Mouse (Mus musculus) heart, embryonic 15.5 days (tissue): ENCODE results near the gene Tagln2. TPM values are rescaled to one million over a fixed set of nuclear protein-coding genes. Genes with fewer than 3 reads are reported as not detected.

Source experiments
- ATAC-seq: fragments of 200-750 bp; cut with Nextera tagmentation; replicated peaks from 2 replicates; pipeline ENCODE4 v1.8.0; 2017; ENCODE audit warnings: low read depth, moderate TSS enrichment; ENCODE audit not compliant: insufficient number of reproducible peaks, insufficient read depth, low FRiP score
- H3K27ac ChIP-seq: fragments of 300-500 bp; sonication (generic); 2 replicates; pipeline ENCODE4 v1.5.1; 2015; ENCODE audit warnings: mild to moderate bottlenecking, inconsistent platforms
- H3K27me3 ChIP-seq: fragments of 300-500 bp; sonication (generic); 2 replicates; pipeline ENCODE4 v1.6.1; 2015; ENCODE audit warnings: inconsistent platforms
- H3K36me3 ChIP-seq: fragments of 300-500 bp; sonication (generic); 2 replicates; pipeline ENCODE4 v1.6.1; 2015; ENCODE audit warnings: mild to moderate bottlenecking, inconsistent platforms
- H3K4me1 ChIP-seq: fragments of 300-500 bp; sonication (generic); replicated peaks from 2 replicates; pipeline ENCODE4 v1.6.1; 2015; ENCODE audit warnings: inconsistent platforms
- H3K4me2 ChIP-seq: fragments of 300-500 bp; sonication (generic); 2 replicates; pipeline ENCODE4 v1.6.1; 2015; ENCODE audit warnings: inconsistent platforms, mild to moderate bottlenecking, moderate library complexity
- H3K4me3 ChIP-seq: fragments of 300-500 bp; sonication (generic); 2 replicates; pipeline ENCODE4 v1.5.1; 2015; ENCODE audit warnings: mild to moderate bottlenecking, inconsistent platforms
- H3K9ac ChIP-seq: fragments of 300-500 bp; sonication (generic); 2 replicates; pipeline ENCODE4 v1.6.1; 2015; ENCODE audit warnings: mild to moderate bottlenecking, inconsistent platforms
- H3K9me3 ChIP-seq: fragments of 300-500 bp; sonication (generic); replicated peaks from 2 replicates; pipeline ENCODE4 v1.6.1; 2016; ENCODE audit warnings: inconsistent platforms
- WGBS: fragments of 180-500 bp; shearing (Covaris S2); methylation state at CpG from one replicate; pipeline ENCODE4 v1.1.7; 2015; ENCODE audit warnings: mixed read lengths; 5-methylcytosine and 5-hydroxymethylcytosine counted together
- polyA plus RNA-seq: library from polyadenylated mRNA; unstranded; fragments of >200 nt; fragmentation: Nextera tagmentation; extraction: Ambion mirVana; gene quantifications from 2 replicates; pipeline ENCODE4 v1.2.1, GENCODE M21; 2015

The Tagln2 gene
- polyA plus RNA-seq, 1 experiment from 2014 or later: 276 TPM

DNA sequence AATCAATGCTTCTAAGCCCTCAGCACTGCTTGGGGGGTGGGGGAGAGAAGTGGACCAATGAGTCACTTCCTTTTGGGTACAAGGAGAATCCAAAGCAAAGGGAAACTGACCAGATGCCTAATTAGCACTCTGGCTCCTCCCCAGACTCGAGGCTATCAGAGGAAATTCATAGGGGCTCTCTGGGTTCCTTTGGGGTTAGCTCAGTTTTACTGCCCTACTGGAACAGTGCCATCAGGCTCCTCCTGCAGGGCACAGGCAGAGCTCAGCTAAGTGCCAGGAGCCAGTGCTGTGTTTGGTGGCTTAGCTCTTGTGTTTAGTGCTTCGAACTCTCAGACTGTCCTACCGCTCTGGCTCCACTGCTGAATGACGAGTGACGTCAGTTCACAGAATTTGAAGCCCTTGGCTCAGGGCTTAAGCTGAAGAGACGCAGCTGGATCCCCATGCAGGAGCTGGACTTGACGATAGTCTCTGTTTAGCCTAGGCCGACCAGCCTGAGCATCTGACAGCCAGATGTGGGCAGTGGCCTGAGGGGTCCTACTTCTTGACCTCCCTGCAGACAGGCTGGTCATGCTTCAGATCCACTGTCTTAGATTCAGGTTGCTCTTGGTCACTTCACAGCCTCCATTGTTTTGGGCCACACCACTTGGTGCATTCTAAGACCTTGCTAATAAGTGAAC lies 30.8 kb downstream of the Tagln2 start:
- H3K27me3 ChIP-seq: peaks cover 32% of the 10 kb centered on the region
- H3K9me3 ChIP-seq: no peaks in the 10 kb centered on the region
- no peak overlapping the region for H3K9ac ChIP-seq
- H3K4me1 ChIP-seq: peaks cover 26% of the 10 kb centered on the region
- 0 out of 2 replicates have a peak overlapping the region, but pooled peaks have one; percentile 12 for H3K27ac ChIP-seq
- ATAC-seq: 0 out of 2 replicates have a peak, but pooled peaks have one; percentile 8
- H3K4me3 ChIP-seq: no peak overlapping the region
- H3K4me2 ChIP-seq: no peak overlapping the region
- H3K36me3 ChIP-seq: no peaks in the 10 kb centered on the region
- 20% methylated on average over 8 of the region's 8 CpGs for WGBS

DNA sequence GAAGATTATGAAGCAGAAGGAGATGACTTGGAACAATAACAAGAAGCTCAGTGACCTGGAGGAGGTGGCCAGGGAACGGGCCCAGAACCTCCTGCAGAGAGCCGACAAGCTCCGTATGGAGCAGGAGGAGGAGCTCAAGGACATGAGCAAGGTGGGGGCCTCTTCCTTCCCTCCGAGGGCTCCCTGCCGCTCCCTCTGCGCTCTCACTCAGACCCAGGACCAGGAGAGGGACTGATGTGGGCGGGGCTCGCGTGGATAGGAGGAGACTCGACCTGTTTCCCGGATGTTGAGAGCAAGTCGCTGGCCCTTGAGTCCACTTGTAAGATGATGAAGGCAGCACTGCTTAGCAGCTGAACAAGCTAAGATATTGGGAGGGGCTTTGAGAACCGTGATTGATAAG lies 32.7 kb downstream of the Tagln2 start:
- WGBS: 2% methylated on average over 13 of the region's 13 CpGs
- Histone ChIP-seq H3K27ac (no peak overlapping the region), H3K4me3 (peak overlapping the region; percentile 16), H3K9ac (no peak overlapping the region; the same call in 1 of the 2 replicates), H3K27me3 (peaks cover 24% of the 10 kb centered on the region), H3K9me3 (no peaks in the 10 kb centered on the region), H3K36me3 (no peaks in the 10 kb centered on the region), H3K4me2 (peak overlapping the region; percentile 53), H3K4me1 (peaks cover 16% of the 10 kb centered on the region)
- peak; percentile 29 for ATAC-seq

DNA sequence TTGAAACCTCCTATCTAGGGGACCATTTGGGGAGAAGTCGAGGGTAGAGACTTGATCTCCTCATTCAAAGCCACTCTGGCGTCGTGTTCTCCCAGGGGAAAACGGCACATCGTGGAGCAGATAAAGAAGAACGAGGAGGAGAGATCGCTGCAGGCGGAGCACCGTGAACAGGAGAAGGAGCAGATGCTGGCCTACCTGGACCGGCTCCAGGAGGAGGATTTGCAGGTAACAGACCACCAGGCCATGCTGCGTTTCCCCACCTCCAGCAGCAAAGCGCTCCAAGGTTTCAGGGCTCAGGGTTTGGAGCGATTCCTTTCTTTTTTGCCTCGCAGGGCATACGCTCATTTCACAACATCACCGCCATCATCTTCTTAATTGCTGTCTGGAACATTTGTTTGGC lies 35.3 kb downstream of the Tagln2 start:
- no peak for ATAC-seq
- 69% methylated on average over 16 of the region's 16 CpGs for WGBS
- Histone ChIP-seq H3K36me3 (no peaks in the 10 kb centered on the region), H3K9ac (no peak overlapping the region), H3K4me1 (peaks cover 17% of the 10 kb centered on the region), H3K4me3 (no peak overlapping the region), H3K9me3 (no peaks in the 10 kb centered on the region), H3K27me3 (peaks cover 23% of the 10 kb centered on the region), H3K4me2 (no peak overlapping the region), H3K27ac (no peak overlapping the region)

DNA sequence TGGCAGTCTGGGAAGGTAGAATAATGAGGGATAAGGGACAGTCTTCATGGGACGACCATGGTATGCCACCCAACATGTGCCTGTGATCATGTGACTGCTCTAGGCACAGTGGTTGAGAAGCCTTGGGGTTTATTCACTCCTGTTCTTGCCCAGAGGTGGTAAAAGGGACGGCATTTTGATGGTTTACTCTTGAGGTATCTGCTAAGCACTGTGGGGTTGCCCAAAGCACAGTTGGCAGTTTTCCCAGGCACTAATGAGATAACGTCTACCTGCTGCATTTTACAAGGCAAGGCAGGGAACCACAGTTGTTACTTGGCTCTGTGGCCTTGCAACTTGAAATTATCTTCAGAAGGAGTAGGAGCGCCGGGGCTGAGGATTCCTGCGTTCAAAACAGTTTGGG lies 40.0 kb downstream of the Tagln2 start:
- Histone ChIP-seq H3K9me3 (no peaks in the 10 kb centered on the region), H3K9ac (no peak overlapping the region), H3K27me3 (0 out of 2 replicates have a peak, but pooled peaks cover 15% of the 10 kb centered on the region), H3K36me3 (no peaks in the 10 kb centered on the region), H3K4me2 (no peak overlapping the region), H3K4me3 (no peak overlapping the region), H3K27ac (no peak overlapping the region), H3K4me1 (0 out of 2 replicates have a peak, but pooled peaks cover 2% of the 10 kb centered on the region)
- WGBS: 48% methylated on average over 6 of the region's 6 CpGs
- ATAC-seq: no peak

DNA sequence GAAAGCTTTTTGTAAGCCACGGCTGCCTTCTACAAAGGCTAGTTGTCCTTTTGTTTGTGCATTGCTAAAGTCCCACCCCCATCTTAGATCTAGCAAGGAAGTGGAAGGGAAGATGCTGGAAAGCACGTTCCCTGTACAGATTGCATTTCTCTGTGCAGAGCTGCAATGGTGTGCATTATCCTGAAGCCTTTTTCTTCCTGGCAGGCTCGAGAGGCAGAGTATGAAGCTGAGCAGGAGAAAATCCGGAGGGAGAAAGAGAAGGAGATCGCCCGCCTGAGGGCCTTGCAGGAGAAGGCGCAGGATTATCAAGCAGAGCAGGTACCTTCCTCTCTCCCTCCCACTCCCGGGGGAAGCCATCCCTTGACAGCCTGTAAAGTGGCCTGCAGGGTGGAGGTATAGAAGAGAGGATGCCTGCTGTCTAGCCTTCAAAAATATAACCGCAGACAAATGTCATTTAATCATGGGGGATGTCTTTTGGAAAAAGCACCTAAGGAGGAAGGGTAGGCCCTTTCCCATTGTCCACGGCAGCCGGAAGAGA lies 40.5 kb downstream of the Tagln2 start:
- no peaks in the 10 kb centered on the region for H3K36me3 ChIP-seq
- no peak overlapping the region for H3K4me2 ChIP-seq
- H3K27me3 ChIP-seq: 0 out of 2 replicates have a peak, but pooled peaks cover 18% of the 10 kb centered on the region
- H3K4me3 ChIP-seq: no peak overlapping the region
- 0 out of 2 replicates have a peak, but pooled peaks cover 2% of the 10 kb centered on the region for H3K4me1 ChIP-seq
- WGBS: 51% methylated on average over 11 of the region's 11 CpGs
- H3K9me3 ChIP-seq: no peaks in the 10 kb centered on the region
- H3K9ac ChIP-seq: no peak overlapping the region
- ATAC-seq: no peak
- no peak overlapping the region for H3K27ac ChIP-seq

DNA sequence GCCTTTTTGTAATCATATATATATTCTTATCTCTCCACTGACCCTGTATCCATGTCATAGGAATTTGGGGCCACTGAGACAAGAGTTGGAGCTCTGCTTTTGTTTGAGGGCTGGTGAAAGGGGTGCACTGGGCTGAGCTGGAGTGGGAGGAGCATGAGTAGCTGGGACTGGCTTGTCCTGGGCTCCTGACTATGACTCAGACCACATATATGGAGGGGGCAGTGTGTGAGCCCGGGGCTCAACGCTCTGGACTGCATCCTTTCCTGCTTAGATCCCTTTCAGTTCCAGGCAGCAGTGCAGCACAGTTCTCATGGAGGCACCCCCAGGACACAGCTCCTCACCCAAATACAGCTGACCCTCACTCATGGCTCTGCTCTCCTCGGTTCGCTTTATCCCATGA lies 46.2 kb downstream of the Tagln2 start:
- ATAC-seq: no peak
- WGBS: 67% methylated on average over 4 of the region's 4 CpGs
- Histone ChIP-seq H3K9ac (no peak overlapping the region), H3K36me3 (no peaks in the 10 kb centered on the region), H3K4me3 (no peak overlapping the region), H3K4me2 (no peak overlapping the region), H3K27me3 (0 out of 2 replicates have a peak, but pooled peaks cover 13% of the 10 kb centered on the region), H3K27ac (no peak overlapping the region), H3K4me1 (peaks cover 14% of the 10 kb centered on the region), H3K9me3 (no peaks in the 10 kb centered on the region)

DNA sequence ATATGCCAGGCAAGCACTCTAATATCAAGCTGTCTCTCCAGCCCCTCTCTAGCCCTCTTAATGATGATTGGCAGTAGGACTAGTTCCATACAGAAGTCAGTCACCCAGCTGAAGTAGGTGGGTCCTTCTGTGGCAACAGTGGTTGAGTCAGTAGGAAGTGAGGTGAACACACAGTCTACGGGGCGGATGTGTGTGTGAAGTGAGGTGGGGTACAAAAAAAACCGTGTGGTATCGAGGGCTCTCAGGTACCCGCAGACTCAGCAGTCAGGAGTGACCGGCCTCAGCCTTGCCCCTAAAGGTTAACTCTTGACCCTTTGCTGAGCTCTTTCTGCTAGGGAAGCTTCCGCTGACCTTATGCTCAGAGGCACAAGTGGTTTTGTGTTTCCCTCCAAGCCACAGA lies 48.7 kb downstream of the Tagln2 start:
- ATAC-seq: no peak
- Histone ChIP-seq H3K4me3 (no peak overlapping the region), H3K27ac (no peak overlapping the region), H3K27me3 (0 out of 2 replicates have a peak, but pooled peaks cover 6% of the 10 kb centered on the region), H3K36me3 (no peaks in the 10 kb centered on the region), H3K4me2 (no peak overlapping the region), H3K4me1 (peaks cover 24% of the 10 kb centered on the region), H3K9me3 (no peaks in the 10 kb centered on the region), H3K9ac (no peak overlapping the region)
- 61% methylated on average over 7 of the region's 7 CpGs for WGBS

DNA sequence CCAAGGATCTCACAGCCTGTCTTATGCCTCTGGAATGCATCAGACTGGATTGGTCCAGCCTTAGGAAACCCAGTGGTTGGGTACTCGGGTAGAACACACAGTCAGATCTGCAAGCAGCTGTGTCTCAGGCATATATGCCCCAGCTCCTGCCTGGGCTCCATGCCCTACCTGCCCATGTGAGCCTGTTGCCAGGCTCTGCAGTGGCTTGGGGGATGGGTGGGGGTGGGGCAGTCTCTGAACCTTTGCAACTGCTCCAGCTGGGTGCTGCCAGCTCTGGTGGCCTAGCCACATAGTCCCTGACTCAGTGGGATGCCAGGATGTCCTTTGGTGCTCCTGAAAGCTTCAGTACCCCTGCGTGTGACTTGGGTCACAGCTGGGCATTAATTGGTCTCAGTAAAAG lies 49.5 kb downstream of the Tagln2 start:
- no peak overlapping the region for H3K9ac ChIP-seq
- H3K9me3 ChIP-seq: no peaks in the 10 kb centered on the region
- no peaks in the 10 kb centered on the region for H3K36me3 ChIP-seq
- ATAC-seq: no peak
- H3K4me3 ChIP-seq: no peak overlapping the region
- peaks cover 24% of the 10 kb centered on the region for H3K4me1 ChIP-seq
- 30% methylated on average over 2 of the region's 2 CpGs for WGBS
- no peak overlapping the region for H3K27ac ChIP-seq
- 0 out of 2 replicates have a peak, but pooled peaks cover 6% of the 10 kb centered on the region for H3K27me3 ChIP-seq
- no peak overlapping the region for H3K4me2 ChIP-seq

DNA sequence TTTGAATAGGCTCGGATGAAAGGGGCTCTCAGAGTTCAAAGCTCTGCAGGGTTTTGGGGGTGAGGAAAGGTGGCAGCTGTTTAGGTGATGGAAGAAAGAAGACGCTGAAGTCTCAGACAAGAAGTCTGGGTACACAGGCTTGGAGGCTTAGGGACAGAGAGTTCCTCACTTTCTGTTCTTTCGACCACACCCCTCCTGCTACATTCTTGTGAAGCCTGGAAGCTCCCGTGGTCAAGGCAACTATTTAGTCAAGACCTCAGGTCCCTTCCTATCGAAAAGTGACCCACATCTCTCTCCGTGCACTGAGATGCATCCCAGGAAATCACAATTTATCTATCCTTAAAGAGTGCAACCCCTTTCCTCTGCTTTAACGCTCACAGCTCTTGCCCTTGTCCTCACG lies 49.9 kb downstream of the Tagln2 start:
- Histone ChIP-seq H3K9me3 (no peaks in the 10 kb centered on the region), H3K4me1 (peaks cover 24% of the 10 kb centered on the region), H3K36me3 (no peaks in the 10 kb centered on the region), H3K4me2 (peak overlapping the region; percentile 74), H3K9ac (no peak overlapping the region), H3K27me3 (0 out of 2 replicates have a peak, but pooled peaks cover 6% of the 10 kb centered on the region), H3K27ac (no peak overlapping the region), H3K4me3 (peak overlapping the region; percentile 49)
- no peak for ATAC-seq
- 10% methylated on average over 8 of the region's 8 CpGs for WGBS

DNA sequence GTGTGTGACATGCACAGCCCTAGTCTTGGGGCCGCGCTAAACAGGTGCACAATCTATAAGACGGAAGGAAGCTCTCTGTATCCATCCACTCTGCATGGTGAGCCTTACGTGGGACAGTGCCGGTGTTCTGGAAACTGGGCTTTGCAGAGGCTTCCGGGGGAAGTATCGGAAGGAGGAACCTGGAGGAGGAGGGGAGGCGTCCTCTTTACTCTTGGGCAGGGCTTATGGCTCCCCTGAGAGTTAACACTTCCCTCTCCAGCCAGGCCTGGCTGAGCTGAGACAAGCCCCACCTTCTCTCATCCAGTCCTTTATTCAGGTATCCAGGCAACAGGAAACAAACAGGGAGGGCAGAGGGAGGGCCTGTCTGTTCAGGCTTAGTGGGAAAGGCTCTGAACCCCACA lies 50.7 kb downstream of the Tagln2 start:
- WGBS: 1% methylated on average over 7 of the region's 8 CpGs
- 0 out of 2 replicates have a peak overlapping the region, but pooled peaks have one; percentile 7 for H3K9ac ChIP-seq
- peak overlapping the region; percentile 74 for H3K4me2 ChIP-seq
- H3K27me3 ChIP-seq: peaks cover 2% of the 10 kb centered on the region; the same call in 1 of the 2 replicates
- peak overlapping the region; percentile 49 for H3K4me3 ChIP-seq
- H3K27ac ChIP-seq: peak overlapping the region; percentile 38; the same call in 1 of the 2 replicates
- H3K4me1 ChIP-seq: peaks cover 24% of the 10 kb centered on the region
- no peaks in the 10 kb centered on the region for H3K9me3 ChIP-seq
- peak; percentile 78 for ATAC-seq
- H3K36me3 ChIP-seq: no peaks in the 10 kb centered on the region

DNA sequence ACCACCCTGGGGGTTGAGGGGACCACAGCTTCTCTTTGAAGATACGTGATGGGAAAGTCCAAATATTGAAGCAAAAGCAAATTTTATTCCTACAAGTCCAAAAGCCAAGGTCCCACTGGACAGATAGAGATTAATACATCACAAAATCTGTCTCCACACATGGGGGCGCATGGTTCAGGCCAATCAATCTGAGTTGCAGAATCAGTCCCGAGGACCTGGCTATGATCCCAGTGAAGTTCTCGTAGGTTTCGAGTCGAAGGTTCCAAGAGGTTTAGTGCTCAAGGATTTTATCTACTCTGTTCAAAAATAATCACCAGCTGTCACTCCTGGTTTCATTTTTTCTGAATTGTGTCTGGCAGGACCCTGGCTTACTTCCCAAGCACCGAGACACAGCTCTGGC lies 51.2 kb downstream of the Tagln2 start:
- H3K27ac ChIP-seq: no peak overlapping the region
- 22% methylated on average over 7 of the region's 7 CpGs for WGBS
- no peak overlapping the region for H3K9ac ChIP-seq

More for the DNA sequence above, 51.2 kb downstream of the Tagln2 start:
- H3K36me3 ChIP-seq: no peaks in the 10 kb centered on the region
- peaks cover 24% of the 10 kb centered on the region for H3K4me1 ChIP-seq
- no peaks in the 10 kb centered on the region for H3K9me3 ChIP-seq
- ATAC-seq: no peak
- peak overlapping the region; percentile 49 for H3K4me3 ChIP-seq
- peaks cover 6% of the 10 kb centered on the region; the same call in 1 of the 2 replicates for H3K27me3 ChIP-seq
- H3K4me2 ChIP-seq: peak overlapping the region; percentile 74
